Mouse (Mus musculus): ENCODE measurements at regions not wholly inside any gene's neighbourhood (a gene's known extent, or its start where the extent isn't known, plus 50 kb on each side); places are given as distances from the start of the nearest gene placed in this dataset.
A peak's percentile ranks its signal among the peaks of the same experiment; 100 is the strongest.

DNA sequence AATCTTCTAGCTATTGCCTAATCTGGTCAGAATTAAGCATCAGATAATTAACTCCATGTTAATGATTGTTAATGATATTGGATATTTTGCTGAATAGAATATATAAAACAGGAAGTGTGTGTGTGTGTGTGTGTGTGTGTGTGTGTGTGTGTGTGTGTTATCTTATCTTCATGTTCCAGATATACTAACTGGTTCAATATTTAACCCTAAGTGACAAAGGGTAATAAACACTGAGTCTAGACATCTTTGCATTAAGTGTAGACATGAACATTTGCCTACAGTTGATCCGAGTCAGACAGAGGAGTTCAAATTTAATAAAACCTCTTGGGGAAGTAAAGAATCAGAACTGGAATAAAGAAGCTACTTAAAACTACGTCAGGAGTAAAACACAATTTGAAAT lies 161.6 kb downstream of the Fsip2 start:
- DNase-seq (ENCODE audit: low read depth) = no peak
- no peak for TF ChIP-seq CTCF (IDR thresholded peaks at IDR 0.05; ENCODE audit: borderline replicate concordance, extremely low read depth, insufficient read depth, insufficient read length)
- no peak for TF ChIP-seq POLR2A (IDR thresholded peaks at IDR 0.05; ENCODE audit: borderline replicate concordance, extremely low read depth, insufficient read depth, insufficient read length, poor library complexity, severe bottlenecking)

DNA sequence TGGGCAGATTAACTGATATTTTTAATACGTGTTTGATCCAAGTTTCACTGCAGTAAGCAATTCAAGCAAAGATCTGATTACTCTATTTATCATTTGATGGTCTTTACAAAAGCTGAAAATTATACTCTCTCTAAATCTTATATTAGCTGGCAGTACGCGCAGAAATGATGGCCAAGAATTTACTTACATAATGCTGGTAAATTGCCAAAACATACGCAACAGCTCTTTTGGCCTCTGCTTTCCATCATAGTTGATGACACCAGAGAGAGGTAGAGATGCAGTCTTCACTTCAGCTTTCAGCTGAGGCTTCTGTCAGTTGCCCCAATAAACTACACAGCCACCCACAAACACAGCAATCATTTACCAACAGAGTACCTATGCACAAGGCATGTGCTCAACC lies 182.9 kb downstream of the Fsip2 start:
- DNase-seq (ENCODE audit: low read depth) = peak; percentile 14
- no peak for TF ChIP-seq CTCF (IDR thresholded peaks at IDR 0.05; ENCODE audit: borderline replicate concordance, extremely low read depth, insufficient read depth, insufficient read length)
- TF ChIP-seq POLR2A (IDR thresholded peaks at IDR 0.05; ENCODE audit: borderline replicate concordance, extremely low read depth, insufficient read depth, insufficient read length, poor library complexity, severe bottlenecking) = no peak

DNA sequence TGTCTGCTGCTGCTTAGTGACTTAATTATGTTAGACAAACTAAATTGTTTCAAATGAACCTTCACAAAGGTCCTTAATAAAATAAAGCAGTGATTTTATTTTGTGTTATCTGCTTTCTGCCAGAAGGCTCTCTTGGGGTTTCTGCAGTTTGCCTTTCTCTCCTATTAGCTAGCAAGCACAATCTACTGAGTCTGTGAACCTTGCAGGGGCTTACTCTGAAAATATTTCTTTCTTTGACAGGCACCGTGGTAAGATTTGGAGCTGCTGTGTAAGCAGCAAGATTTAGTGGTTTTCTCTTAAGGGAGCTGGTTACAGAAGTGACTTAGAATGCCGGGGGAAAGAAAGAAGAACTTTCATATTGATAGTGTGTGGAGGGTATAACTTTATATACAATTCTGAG lies 187.3 kb downstream of the Fsip2 start:
- TF ChIP-seq CTCF (IDR thresholded peaks at IDR 0.05; ENCODE audit: borderline replicate concordance, extremely low read depth, insufficient read depth, insufficient read length) (no peak), POLR2A (IDR thresholded peaks at IDR 0.05; ENCODE audit: borderline replicate concordance, extremely low read depth, insufficient read depth, insufficient read length, poor library complexity, severe bottlenecking) (no peak)
- peak; percentile 57 for DNase-seq (ENCODE audit: low read depth)

DNA sequence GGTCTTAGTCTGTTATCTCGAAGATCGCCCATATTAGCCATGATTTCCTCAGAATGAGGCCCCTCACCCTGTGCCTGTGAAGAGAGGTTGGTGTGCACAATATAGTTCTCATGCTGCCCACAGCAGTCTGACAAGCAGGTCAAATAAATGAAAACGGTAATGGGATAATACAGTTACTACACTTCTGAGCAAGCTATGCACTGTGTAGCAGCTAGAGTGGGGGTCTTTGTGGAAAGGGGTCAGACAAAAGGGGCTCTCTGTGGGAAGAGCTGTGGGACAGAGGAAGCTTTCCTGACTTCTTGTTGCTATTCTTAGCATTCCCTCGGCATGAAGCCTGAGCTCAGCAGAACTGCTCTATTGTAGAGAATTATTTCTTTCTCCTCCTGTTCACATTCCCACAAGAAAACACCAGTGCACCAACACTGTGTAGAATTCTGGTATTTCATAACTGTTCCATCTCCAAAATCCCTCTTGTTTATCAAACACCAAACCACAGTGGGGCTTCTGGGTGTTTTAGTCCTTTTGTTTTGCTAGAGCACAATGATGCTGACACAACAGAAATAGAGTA lies 187.9 kb downstream of the Fsip2 start:
- TF ChIP-seq CTCF (IDR thresholded peaks at IDR 0.05; ENCODE audit: borderline replicate concordance, extremely low read depth, insufficient read depth, insufficient read length) (no peak), POLR2A (IDR thresholded peaks at IDR 0.05; ENCODE audit: borderline replicate concordance, extremely low read depth, insufficient read depth, insufficient read length, poor library complexity, severe bottlenecking) (no peak)
- DNase-seq (ENCODE audit: low read depth) = peak; percentile 57

DNA sequence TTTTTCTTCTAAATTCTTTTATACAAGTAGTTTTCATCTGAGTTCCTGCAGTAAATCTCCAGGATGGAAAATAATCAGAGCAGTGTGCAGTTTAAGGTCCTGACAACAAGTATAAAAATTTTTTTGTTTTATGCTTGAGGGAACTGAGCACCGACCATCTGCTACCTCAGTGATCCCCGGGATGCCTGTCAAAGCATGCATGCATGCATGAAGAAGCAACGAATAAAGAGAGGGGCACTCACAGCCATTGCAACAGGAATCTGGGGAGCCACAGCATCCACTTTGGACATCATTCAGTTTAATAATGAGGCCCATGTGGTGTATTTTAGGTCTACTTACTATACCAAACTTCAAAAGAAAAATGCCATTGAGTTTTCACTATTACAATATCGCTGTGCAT lies 222.4 kb downstream of the Fsip2 start:
- TF ChIP-seq CTCF (IDR thresholded peaks at IDR 0.05; ENCODE audit: borderline replicate concordance, extremely low read depth, insufficient read depth, insufficient read length) (no peak), POLR2A (IDR thresholded peaks at IDR 0.05; ENCODE audit: borderline replicate concordance, extremely low read depth, insufficient read depth, insufficient read length, poor library complexity, severe bottlenecking) (no peak)
- DNase-seq (ENCODE audit: low read depth) = peak; percentile 77

Measured in brain, embryonic 14.5 days (tissue).